Mouse (Mus musculus) forebrain, embryonic 10.5 days (tissue): ENCODE measurements around the gene Olfr229. TPM values are rescaled to one million over a fixed set of nuclear protein-coding genes. Genes with fewer than 3 reads are reported as not detected.
"Not testable (repeated sequence)": the region's sequence is repeated elsewhere in the genome, so short reads cannot be mapped to it uniquely, and the experiment has no call there.

ENCODE experiments used
- DNase-seq: peaks from one replicate; pipeline ENCODE4 v3.0.0-alpha.2; 2017; ENCODE audit warnings: low spot score; ENCODE audit errors: extremely low spot score
- H3K27ac ChIP-seq: fragments of 300-500 bp; sonication (generic); 2 replicates; pipeline ENCODE4 v1.5.1; 2016; ENCODE audit warnings: mild to moderate bottlenecking
- H3K27me3 ChIP-seq: fragments of 300-500 bp; sonication (generic); 2 replicates; pipeline ENCODE4 v1.6.1; 2016; ENCODE audit warnings: mild to moderate bottlenecking; ENCODE audit not compliant: poor library complexity, severe bottlenecking
- H3K36me3 ChIP-seq: fragments of 300-500 bp; sonication (generic); replicated peaks from 2 replicates; pipeline ENCODE4 v1.6.1; 2016; ENCODE audit warnings: mild to moderate bottlenecking, moderate library complexity
- H3K4me1 ChIP-seq: fragments of 300-500 bp; sonication (generic); 2 replicates; pipeline ENCODE4 v1.6.1; 2016
- H3K4me3 ChIP-seq: fragments of 300-500 bp; sonication (generic); 2 replicates; pipeline ENCODE4 v1.5.1; 2016; ENCODE audit warnings: mild to moderate bottlenecking, moderate library complexity
- H3K9me3 ChIP-seq: fragments of 300-500 bp; sonication (generic); 2 replicates; pipeline ENCODE4 v1.6.1; 2016; ENCODE audit warnings: mild to moderate bottlenecking, moderate library complexity
- WGBS: fragments of 180-500 bp; shearing (Covaris S2); methylation state at CpG from one replicate; pipeline ENCODE4 v1.1.7; 2016; 5-methylcytosine and 5-hydroxymethylcytosine counted together
- polyA plus RNA-seq: library from polyadenylated mRNA; unstranded; fragments of >200 nt; fragmentation: Nextera tagmentation; extraction: Ambion mirVana; gene quantifications from 2 replicates; pipeline ENCODE4 v1.2.1, GENCODE M21; 2016

Olfr229 gene
- polyA plus RNA-seq = not detected in 2 replicates

DNA sequence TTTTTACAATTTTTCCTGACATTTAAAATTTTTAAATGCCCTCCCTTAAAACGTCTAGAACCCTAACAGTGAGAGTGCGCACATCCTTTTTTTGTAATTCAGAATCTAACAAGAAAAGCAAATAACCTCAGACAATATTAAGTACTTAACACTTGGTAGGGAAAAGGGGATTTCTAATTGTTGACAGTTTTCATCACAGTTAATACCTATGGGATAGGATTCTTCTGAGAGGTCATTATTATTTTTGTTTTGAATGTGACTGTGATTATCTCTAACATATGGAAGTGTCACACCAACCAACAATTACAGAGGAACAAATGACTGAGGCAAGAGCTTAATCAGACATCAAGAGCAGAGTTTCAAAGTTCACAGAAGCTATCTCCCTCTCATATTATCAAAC is at the start of gene Olfr229:
Gene Olfr229, plus strand, starts transcription at position 301 of the 400 bp plus-strand sequence.
- Histone ChIP-seq H3K4me3 (no peak within 1 kb of the TSS), H3K9me3 (no peaks in the 10 kb centered on the region), H3K27me3 (no peaks in the 10 kb centered on the region), H3K4me1 (no peaks in the 10 kb centered on the region), H3K36me3 (no peaks in the 10 kb centered on the region), H3K27ac (no peak within 1 kb of the TSS)
- no peak for DNase-seq
- WGBS = 81% methylated on average over 2 of the region's 2 CpGs

GRCm38 (mm10) chr9:39866122-39866521 is 41.0 kb upstream of the Olfr229 start, which contains the start of gene Olfr972:
Olfr972 (plus strand) TSS chr9:39866422.
- H3K4me1 ChIP-seq = no peaks in the 10 kb centered on the region
- no peaks in the 10 kb centered on the region for H3K36me3 ChIP-seq
- no peak within 1 kb of the TSS for H3K27ac ChIP-seq
- WGBS = 77% methylated on average over 2 of the region's 2 CpGs
- H3K27me3 ChIP-seq = no peaks in the 10 kb centered on the region
- H3K9me3 ChIP-seq = no peaks in the 10 kb centered on the region
- DNase-seq = no peak
- no peak within 1 kb of the TSS for H3K4me3 ChIP-seq

- H3K4me1 ChIP-seq, H3K9me3 ChIP-seq, DNase-seq, H3K4me3 ChIP-seq, H3K27me3 ChIP-seq, H3K36me3 ChIP-seq, H3K27ac ChIP-seq: not testable (repeated sequence)
- 90% methylated on average over 1 of the region's 1 CpGs for WGBS
These were observed 35.1 kb upstream of the Olfr229 start for GRCm38 (mm10) chr9:39871986-39872385.

DNA sequence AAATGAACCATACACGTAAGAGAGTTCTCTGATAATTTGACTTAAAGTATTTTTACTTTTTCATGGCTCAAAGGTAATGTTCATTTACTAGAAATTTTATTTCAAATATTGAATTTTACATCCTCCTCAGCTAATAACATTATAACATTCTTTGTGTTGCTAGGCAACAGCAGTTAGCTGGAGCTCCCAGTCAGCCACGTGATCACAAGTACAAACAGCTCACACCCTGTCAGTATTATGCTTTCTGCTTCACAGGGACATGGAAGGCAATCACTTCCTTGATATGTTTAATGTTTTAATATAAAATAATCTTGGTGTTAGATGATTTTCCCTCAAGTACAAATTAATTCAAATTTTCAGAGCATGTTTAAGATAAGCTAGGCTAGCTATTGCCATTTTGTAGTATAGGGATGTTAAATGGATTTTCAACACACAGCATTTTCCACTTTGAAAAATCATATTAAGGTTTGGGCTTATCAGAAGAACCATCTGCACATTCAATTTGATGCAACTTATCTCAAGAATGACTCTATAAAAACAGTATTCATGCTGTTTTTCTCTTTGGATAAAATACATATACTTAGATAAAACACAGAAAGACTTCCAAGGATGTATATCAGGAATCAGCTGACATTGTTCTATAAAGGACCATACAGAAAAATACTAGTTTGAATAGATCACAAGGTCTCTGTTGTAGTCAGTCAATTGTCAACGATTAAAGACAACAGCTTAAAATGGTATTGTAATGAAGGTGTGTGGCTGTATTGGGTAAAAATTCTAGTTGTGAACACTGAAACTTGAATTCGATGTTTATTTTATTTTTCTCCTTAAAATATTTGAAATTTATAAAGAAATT is 29.4 kb upstream of the Olfr229 start:
- not testable (repeated sequence) for H3K9me3 ChIP-seq, H3K4me3 ChIP-seq, H3K27me3 ChIP-seq, H3K27ac ChIP-seq, H3K4me1 ChIP-seq, DNase-seq, H3K36me3 ChIP-seq
- no CpG with 5 or more reads among the region's 4 CpGs for WGBS

GRCm38 (mm10) chr9:39905106-39905505 is 2.0 kb upstream of the Olfr229 start:
- WGBS = 80% methylated on average over 6 of the region's 6 CpGs
- DNase-seq = no peak
- Histone ChIP-seq H3K4me1 (no peaks in the 10 kb centered on the region), H3K27ac (no peak overlapping the region), H3K9me3 (no peaks in the 10 kb centered on the region), H3K36me3 (no peaks in the 10 kb centered on the region), H3K4me3 (no peak overlapping the region), H3K27me3 (no peaks in the 10 kb centered on the region)

DNA sequence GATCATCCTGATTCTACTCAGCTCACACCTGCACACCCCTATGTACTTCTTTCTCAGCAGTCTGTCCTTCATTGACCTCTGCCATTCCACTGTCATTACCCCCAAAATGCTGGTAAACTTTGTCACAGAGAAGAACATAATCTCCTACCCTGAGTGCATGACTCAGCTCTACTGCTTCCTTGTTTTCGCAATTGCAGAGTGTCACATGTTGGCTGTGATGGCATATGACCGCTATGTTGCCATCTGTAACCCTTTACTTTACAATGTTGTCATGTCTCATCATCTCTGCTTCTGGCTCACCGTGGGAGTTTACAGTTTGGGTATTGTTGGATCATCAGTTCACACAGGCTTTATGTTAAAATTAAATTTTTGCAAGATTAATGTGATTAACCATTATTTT is 2.8 kb downstream of the Olfr229 start:
- DNase-seq = no peak
- Histone ChIP-seq H3K27ac (no peak overlapping the region), H3K27me3 (no peaks in the 10 kb centered on the region), H3K4me3 (no peak overlapping the region), H3K4me1 (no peaks in the 10 kb centered on the region), H3K9me3 (no peaks in the 10 kb centered on the region), H3K36me3 (no peaks in the 10 kb centered on the region)
- WGBS = 88% methylated on average over 3 of the region's 3 CpGs

DNA sequence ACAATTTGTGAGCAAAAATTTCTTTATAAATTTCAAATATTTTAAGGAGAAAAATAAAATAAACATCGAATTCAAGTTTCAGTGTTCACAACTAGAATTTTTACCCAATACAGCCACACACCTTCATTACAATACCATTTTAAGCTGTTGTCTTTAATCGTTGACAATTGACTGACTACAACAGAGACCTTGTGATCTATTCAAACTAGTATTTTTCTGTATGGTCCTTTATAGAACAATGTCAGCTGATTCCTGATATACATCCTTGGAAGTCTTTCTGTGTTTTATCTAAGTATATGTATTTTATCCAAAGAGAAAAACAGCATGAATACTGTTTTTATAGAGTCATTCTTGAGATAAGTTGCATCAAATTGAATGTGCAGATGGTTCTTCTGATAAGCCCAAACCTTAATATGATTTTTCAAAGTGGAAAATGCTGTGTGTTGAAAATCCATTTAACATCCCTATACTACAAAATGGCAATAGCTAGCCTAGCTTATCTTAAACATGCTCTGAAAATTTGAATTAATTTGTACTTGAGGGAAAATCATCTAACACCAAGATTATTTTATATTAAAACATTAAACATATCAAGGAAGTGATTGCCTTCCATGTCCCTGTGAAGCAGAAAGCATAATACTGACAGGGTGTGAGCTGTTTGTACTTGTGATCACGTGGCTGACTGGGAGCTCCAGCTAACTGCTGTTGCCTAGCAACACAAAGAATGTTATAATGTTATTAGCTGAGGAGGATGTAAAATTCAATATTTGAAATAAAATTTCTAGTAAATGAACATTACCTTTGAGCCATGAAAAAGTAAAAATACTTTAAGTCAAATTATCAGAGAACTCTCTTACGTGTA is 21.1 kb downstream of the Olfr229 start:
- H3K4me1 ChIP-seq, H3K9me3 ChIP-seq, H3K4me3 ChIP-seq, H3K36me3 ChIP-seq, H3K27me3 ChIP-seq, DNase-seq, H3K27ac ChIP-seq: not testable (repeated sequence)
- WGBS = no CpG with 5 or more reads among the region's 4 CpGs

GRCm38 (mm10) chr9:39928837-39929236 is 21.7 kb downstream of the Olfr229 start:
- 78% methylated on average over 1 of the region's 1 CpGs for WGBS
- H3K27ac ChIP-seq, H3K36me3 ChIP-seq, H3K27me3 ChIP-seq, H3K9me3 ChIP-seq, H3K4me1 ChIP-seq, H3K4me3 ChIP-seq, DNase-seq: not testable (repeated sequence)

DNA sequence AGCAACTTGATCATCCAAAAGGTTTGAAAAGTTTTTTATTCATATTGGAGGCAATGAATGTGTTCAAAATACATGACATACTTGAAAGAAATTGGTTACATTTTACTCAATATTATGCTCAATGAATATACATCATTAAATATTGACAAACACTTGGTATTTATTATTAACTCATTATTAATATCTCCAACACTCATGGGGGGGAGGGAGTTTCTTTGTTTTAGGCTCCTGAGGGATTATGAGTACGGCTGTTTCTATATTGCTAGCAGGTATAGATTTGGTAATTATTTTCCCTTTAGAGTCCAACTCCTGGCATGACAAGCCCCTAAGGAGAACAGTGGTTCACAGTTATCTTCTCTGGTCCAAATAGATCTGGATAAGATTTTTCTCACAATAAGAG is 30.1 kb downstream of the Olfr229 start, which contains the start of gene Olfr974:
Gene Olfr974, plus strand, starts transcription at position 301 of the 400 bp plus-strand sequence.
- H3K27ac ChIP-seq = no peak within 1 kb of the TSS
- no peaks in the 10 kb centered on the region for H3K36me3 ChIP-seq
- 96% methylated on average over 1 of the region's 1 CpGs for WGBS
- H3K4me3 ChIP-seq = no peak within 1 kb of the TSS
- no peak for DNase-seq
- H3K27me3 ChIP-seq = no peaks in the 10 kb centered on the region
- no peaks in the 10 kb centered on the region for H3K4me1 ChIP-seq
- peaks cover 6% of the 10 kb centered on the region; the same call in 1 of the 2 replicates for H3K9me3 ChIP-seq

DNA sequence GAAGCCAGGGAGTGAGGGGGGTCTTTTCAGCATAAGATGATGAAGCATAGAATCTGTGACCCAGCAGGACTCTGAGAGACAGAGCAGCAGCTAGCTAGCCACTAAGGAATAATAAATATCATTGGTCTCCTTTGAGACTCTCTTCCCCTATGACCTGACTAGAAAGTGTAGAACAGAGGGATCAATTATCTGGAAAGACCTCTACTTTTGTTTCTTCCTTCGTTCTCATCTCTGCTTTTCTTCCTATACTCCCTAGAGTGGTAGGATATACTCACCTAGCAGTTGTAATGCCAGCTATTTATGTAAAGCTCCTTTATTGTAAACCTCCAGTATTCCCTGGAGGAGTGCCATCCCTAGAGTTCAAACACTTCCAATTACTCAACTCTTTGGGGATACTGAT is 44.8 kb downstream of the Olfr229 start, which contains the start of gene Olfr975:
Gene Olfr975, minus strand, starts transcription at position 101 of the 400 bp plus-strand sequence.
- no peak within 1 kb of the TSS for H3K27ac ChIP-seq
- 74% methylated on average over 1 of the region's 1 CpGs for WGBS
- no peak for DNase-seq
- no peaks in the 10 kb centered on the region for H3K27me3 ChIP-seq
- no peaks in the 10 kb centered on the region for H3K4me1 ChIP-seq
- no peak within 1 kb of the TSS for H3K4me3 ChIP-seq
- no peaks in the 10 kb centered on the region for H3K36me3 ChIP-seq
- H3K9me3 ChIP-seq = no peaks in the 10 kb centered on the region

DNA sequence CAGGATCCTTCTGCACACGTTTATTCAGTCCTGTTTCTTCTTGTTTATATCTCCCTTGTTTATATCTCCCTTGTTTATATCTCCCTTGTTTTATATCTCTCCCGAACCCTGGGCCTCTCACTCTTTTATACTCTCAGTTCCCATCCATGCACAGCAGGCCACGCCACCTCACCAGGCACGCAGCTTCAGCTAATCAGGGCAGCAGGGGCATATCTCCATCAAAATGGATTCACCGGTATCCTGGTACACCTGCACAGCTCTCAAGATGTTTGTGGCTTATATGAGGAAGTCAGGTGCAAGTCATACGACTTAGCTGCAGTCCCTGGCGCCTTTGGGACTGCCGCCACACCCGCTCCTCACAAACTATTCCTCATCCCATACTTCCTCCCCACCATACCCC is 53.9 kb downstream of the Olfr229 start, which contains the start of gene Olfr976:
Gene Olfr976, minus strand, starts transcription at position 101 of the 400 bp plus-strand sequence.
- WGBS = 87% methylated on average over 7 of the region's 9 CpGs

More for the DNA sequence above, 53.9 kb downstream of the Olfr229 start, which contains the start of gene Olfr976:
- H3K27ac ChIP-seq, DNase-seq, H3K4me3 ChIP-seq, H3K36me3 ChIP-seq, H3K27me3 ChIP-seq, H3K9me3 ChIP-seq, H3K4me1 ChIP-seq: not testable (repeated sequence)
